Mouse (Mus musculus): ENCODE results near the gene Rgl1. TPM values are rescaled to one million over a fixed set of nuclear protein-coding genes. Genes with fewer than 3 reads are reported as not detected.

The Rgl1 gene
- polyA plus RNA-seq, 1 experiment, result 63.0 TPM

GRCm38 (mm10) chr1:152618381-152618780, 147.8 kb downstream of the Rgl1 start:
- no peak for DNase-seq (ENCODE audit: extremely low spot score in 1 of 2, low spot score in 1 of 2)

DNA sequence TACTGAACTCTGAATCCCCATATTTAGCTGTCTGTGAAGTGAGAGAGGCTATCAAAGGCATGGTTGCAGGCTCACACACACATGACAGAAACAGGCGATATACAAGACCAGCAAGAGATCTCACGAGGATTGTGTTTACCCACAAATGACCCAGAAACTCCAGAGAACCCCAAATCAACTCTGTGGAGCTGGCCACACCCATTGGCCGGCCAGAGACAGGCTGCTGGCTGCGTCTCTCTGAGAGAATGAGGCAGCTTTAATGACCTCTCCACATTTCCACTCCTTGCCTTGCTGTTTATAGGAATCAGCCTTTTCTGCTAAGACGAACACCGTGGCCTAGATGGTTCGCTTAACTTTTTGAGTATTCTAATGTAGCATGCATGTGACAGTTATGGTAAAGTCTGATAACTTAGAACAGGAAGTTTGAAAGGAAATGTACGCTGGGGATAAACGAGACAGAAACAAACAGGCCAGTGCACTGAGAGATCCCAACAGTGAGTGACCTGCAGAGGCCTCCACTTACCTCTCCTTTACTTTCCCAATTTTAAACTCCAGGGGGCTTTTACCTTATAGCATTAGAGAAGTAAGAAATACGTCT, 148.3 kb downstream of the Rgl1 start:
- no peak for DNase-seq (ENCODE audit: extremely low spot score in 1 of 2, low spot score in 1 of 2)

GRCm38 (mm10) chr1:152616777-152617057, 149.4 kb downstream of the Rgl1 start:
- DNase-seq (ENCODE audit: extremely low spot score in 1 of 2, low spot score in 1 of 2), result no peak

GRCm38 (mm10) chr1:152615987-152616776, 150.0 kb downstream of the Rgl1 start:
- DNase-seq (ENCODE audit: extremely low spot score in 1 of 2, low spot score in 1 of 2), result no peak

DNA sequence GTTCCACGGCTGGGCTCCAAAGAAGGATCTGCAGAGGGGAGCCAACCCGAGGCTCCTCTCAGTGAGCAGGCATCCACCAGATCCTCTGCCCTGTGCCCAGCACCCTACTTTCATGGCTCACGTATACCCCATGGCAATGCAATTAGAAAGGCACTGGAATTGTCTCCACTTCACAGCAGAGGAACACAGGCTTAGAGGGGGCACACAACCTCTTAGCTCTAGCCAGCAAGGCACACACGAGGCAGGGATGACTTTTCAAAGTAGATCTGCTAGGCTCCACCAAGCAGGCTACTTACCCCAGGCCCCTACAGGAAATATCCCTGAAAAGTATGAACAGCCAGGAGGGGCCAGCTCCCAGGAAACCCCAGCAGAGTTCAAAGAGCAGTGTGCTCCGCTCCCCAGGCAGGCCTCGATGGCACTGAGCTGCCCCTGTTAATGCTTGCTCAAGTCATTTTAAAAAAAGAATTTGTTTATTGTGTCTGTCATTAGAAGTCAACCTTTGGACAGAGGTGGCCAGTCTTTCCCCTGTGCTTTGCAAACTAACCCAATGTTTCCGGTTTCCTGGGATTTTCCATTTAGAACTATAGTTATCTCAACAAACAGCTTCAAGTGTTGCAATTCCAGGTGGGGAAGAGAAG, 151.3 kb downstream of the Rgl1 start:
- DNase-seq (ENCODE audit: extremely low spot score in 1 of 2, low spot score in 1 of 2), result no peak

GRCm38 (mm10) chr1:152613158-152613857, 152.8 kb downstream of the Rgl1 start:
- DNase-seq (ENCODE audit: extremely low spot score in 1 of 2, low spot score in 1 of 2), result no peak

DNA sequence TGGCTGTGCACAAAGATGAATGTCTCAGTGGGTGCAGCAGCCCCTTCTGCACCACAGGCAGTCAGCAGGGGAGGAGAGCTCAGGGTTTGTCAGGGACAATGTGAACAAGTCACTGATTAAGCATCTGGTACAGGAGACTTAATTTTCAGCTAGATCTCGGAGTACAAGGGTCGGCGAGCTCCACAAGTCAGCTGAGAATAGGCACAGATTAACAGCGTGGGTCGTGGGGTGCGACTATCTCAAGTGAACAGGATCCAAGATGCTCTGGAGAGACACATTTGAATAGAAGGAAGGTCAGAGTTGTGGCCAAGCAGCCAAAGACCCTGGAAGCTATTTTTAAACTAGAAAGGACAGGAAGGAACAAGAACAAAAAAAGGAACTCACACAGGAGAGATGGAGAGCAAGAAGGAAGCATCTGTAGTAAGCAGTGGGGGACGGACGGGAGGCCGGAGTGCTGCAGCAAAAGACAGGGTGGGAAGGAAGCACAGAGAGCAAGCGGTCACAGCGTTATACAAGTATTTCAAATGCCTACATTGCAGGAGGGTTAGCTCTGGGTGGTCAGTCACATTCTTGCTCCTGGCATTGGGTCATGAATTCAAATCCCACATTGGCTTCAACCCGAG, 153.5 kb downstream of the Rgl1 start:
- DNase-seq (ENCODE audit: extremely low spot score in 1 of 2, low spot score in 1 of 2), result no peak

DNA sequence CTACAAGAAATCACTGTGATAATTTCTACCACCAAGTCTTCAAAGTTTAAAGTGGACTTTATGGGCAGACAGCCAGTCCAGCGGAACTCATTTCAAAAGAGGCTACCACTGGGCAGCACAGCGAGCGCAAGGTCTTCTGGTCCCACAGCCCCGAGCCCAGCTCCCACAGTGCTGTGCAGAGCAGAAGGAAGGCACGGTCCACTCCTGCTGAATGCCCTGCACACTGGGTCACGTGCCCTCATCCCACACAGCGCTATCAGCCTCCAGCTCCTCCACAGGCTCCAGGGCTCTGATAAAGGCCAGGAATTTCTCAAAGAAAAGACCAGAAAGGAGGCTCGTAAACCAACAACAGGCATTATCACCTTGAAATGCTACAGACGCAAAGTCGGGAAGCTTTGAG, 156.6 kb downstream of the Rgl1 start:
- DNase-seq (ENCODE audit: extremely low spot score in 1 of 2, low spot score in 1 of 2), result no peak

DNA sequence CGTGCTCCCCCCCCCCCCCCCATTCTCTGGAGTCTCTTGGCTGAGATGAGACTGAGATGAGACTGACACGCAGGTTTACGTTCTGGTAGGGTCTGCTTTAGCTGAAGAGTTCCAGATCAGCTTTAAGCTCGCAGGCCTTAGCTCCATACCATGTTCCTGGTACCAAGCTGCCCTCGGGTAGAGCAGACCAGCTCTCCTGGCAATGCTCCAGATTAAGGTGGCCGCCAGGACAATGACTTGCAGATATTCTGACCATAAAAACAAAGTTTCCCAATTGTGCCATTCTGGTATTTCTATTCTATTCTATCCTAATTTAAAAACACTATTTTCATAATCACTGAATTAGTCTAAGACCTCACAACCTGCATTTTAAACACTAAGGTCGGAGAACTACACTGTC, 157.1 kb downstream of the Rgl1 start:
- no peak for DNase-seq (ENCODE audit: extremely low spot score in 1 of 2, low spot score in 1 of 2)

DNA sequence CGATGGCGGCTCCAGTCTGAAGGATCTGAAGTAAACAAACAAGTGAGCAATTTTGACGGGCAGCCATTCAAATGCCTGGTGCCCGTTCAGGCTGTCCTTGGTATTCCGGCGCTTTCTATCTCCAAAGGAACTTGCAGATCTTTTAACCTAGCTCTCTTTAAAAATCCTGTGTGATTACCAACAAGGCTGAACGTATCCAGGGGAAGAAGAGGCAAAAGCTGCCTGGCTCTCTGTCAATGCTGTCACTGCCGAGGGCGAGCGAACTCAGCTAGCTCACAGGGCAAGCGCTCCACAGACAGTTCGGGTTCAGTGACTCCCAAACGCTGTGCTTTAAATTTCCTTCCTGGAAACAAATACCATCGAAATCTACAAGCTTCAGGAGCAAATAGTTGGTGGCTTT, 158.4 kb downstream of the Rgl1 start:
- DNase-seq (ENCODE audit: extremely low spot score in 1 of 2, low spot score in 1 of 2), result no peak

GRCm38 (mm10) chr1:152606727-152607126, 159.4 kb downstream of the Rgl1 start:
- DNase-seq (ENCODE audit: extremely low spot score in 1 of 2, low spot score in 1 of 2), result peak in 1 of 2 experiments; percentile 19

GRCm38 (mm10) chr1:152605895-152606625, 160.1 kb downstream of the Rgl1 start:
- no peak for DNase-seq (ENCODE audit: extremely low spot score in 1 of 2, low spot score in 1 of 2)

DNA sequence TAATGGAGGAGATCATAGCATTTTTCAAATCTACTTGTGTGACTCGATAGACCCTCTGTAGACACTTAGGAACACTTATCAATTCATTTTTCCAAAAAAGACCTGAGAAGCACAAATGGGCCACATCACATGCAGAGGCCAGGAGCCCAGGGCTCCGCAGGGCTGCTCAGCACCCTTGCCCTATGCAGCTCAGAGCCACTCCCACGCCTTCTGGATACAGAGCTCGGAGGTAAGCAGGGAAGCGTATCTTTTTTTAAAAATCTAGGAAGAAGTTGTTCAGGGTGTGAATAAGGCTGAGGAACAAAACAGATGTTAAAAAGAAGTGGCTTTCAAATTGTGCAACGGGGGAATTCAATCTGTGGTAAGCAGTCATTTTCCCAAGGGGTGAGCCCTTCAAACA, 162.0 kb downstream of the Rgl1 start:
- peak in 1 of 2 experiments; percentile 17 for DNase-seq (ENCODE audit: extremely low spot score in 1 of 2, low spot score in 1 of 2)

- DNase-seq (ENCODE audit: extremely low spot score in 1 of 2, low spot score in 1 of 2), result no peak
Observed at GRCm38 (mm10) chr1:152603628-152604027, 162.5 kb downstream of the Rgl1 start.

GRCm38 (mm10) chr1:152600494-152600893, 165.7 kb downstream of the Rgl1 start:
- no peak for DNase-seq (ENCODE audit: extremely low spot score in 1 of 2, low spot score in 1 of 2)

DNA sequence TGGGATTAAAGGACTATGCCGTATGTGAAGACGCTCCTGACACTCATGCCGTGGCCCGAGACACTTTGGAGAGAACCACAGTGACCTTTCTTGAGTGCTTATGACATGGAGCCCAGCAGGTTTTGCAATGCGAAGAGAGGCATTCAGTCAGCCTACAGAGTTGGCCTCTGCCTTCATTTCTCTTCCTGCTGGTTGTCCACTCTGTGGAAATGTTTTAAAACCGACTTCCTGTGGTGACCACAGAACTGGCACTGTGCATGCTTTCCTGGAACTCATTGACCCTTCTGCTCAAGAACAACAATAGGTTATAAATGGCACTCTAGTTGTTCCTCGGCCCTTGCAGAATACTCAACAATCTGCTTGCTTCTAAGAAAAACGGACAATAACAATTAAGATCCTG, 166.8 kb downstream of the Rgl1 start:
- DNase-seq (ENCODE audit: extremely low spot score in 1 of 2, low spot score in 1 of 2), result no peak

DNA sequence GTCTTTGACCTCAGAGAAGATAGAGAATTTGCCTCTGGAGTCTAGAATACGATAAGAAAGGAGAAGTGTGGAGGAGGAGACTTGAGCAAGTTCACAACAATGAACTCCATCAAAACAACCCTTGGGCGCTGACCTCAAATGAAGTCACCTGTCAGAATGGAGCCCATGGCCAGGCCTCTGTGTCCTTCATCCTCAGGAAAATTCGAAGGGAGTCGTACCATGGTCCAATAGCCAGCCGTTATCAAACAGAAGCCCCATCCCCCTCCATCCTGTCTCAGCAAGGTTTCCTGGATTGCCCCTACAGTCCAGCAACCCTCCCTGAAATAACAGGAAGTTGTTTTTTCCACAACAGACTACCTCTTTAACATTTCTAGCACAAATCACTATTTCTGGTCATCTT, 171.5 kb downstream of the Rgl1 start:
- no peak for DNase-seq (ENCODE audit: extremely low spot score in 1 of 2, low spot score in 1 of 2)

- peak; percentile 29 to 58 for DNase-seq (ENCODE audit: extremely low spot score in 1 of 2, low spot score in 1 of 2)
Observed at GRCm38 (mm10) chr1:152593831-152594549, 172.2 kb downstream of the Rgl1 start.

GRCm38 (mm10) chr1:152593382-152593781, 172.8 kb downstream of the Rgl1 start:
- DNase-seq (ENCODE audit: extremely low spot score in 1 of 2, low spot score in 1 of 2), result no peak

- no peak for DNase-seq (ENCODE audit: extremely low spot score in 1 of 2, low spot score in 1 of 2)
Observed at GRCm38 (mm10) chr1:152592609-152593008, 173.5 kb downstream of the Rgl1 start.
